7 mouse cellular contexts compared by ENCODE assay signal in the genomic region with DNA sequence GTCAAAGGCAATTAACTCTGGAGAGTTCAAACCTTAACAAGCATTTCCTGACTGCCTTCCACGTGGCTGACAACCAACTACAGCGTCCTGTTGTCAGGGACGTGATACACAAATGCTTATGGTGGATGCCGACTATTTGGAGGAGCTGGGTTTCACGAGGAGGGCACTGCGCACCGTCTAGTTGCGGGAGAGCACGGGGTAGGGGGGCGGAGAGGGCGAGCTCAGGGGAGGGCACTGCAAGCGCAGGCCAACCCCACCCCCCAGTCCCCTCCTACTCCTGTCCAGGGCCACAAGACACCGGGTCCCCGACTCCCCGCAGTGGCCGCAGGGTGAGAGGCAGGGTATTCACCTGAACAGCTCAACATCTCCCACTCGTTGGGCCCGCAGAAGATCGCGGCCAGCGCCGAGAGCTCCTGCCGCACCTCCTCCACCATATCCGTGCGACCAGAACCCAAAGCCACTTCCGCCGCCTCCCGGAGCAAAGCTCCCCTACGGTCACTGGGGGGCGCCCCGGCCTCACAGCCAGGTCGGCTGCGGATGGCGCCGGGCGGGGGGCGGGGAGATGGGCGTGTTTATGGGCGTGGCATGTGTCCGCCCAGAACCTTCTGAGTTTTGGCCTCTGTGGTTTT. TPM values are rescaled to one million over a fixed set of nuclear protein-coding genes. Genes with fewer than 3 reads are reported as not detected.
A peak's percentile ranks its signal among the peaks of the same experiment; 100 is the strongest.
DNase-seq lines count a peak whose midpoint lies in the region; ATAC-seq lines count a peak whose summit lies in the region.

A gene (minus strand): TSS at position 453 of the 629 bp plus-strand sequence.

- no peaks in the 10 kb centered on the region for H3K36me3 ChIP-seq in intestine, embryonic 15.5 days
- H3K36me3 ChIP-seq in midbrain, embryonic 10.5 days, result 0 out of 2 replicates have a peak, but pooled peaks cover 4% of the 10 kb centered on the region

- H3K4me2 ChIP-seq in intestine, embryonic 15.5 days (replicated peaks), result peak within 1 kb of the TSS; percentile 80

- ATAC-seq in intestine, embryonic 15.5 days, result peak; percentile 98

- no peaks in the 10 kb centered on the region for H3K9me3 ChIP-seq in intestine, embryonic 15.5 days
- H3K9me3 ChIP-seq in midbrain, embryonic 10.5 days (replicated peaks), result peaks cover 3% of the 10 kb centered on the region; the same call in 1 of the 2 replicates

- no peaks in the 10 kb centered on the region for H3K4me1 ChIP-seq in intestine, embryonic 15.5 days (replicated peaks)
- H3K4me1 ChIP-seq in midbrain, embryonic 10.5 days, result peaks cover 15% of the 10 kb centered on the region

- WGBS in intestine, embryonic 15.5 days, result under 1% methylated on average over 40 of the region's 40 CpGs
- WGBS in midbrain, embryonic 10.5 days, result under 1% methylated on average over 40 of the region's 40 CpGs

- peak within 1 kb of the TSS; percentile 71 for H3K9ac ChIP-seq in intestine, embryonic 15.5 days

- DNase-seq in adrenal gland, adult (ENCODE audit: inconsistent age in 2 of 2, low spot score in 1 of 2), result peak; percentile 93 to 98
- DNase-seq in embryo, embryonic 10.5 days (ENCODE audit: low spot score), result peak; percentile 94
- DNase-seq in gastrocnemius, postnatal 25 days, result peak; percentile 89
- DNase-seq in left cerebral cortex, postnatal 25 days (ENCODE audit: low spot score in 2 of 2), result peak; percentile 92 to 93
- peak; percentile 90 for DNase-seq in midbrain, embryonic 10.5 days (ENCODE audit: low spot score)
- DNase-seq in right cerebral cortex, postnatal 4 days, result peak; percentile 89

- H3K27ac ChIP-seq in intestine, embryonic 15.5 days, result peak within 1 kb of the TSS; percentile 78; the same call in 1 of the 2 replicates
- peak within 1 kb of the TSS; percentile 89 for H3K27ac ChIP-seq in midbrain, embryonic 10.5 days (replicated peaks)

- peak within 1 kb of the TSS; percentile 68 for H3K4me3 ChIP-seq in intestine, embryonic 15.5 days (replicated peaks)
- H3K4me3 ChIP-seq in midbrain, embryonic 10.5 days, result peak within 1 kb of the TSS; percentile 82

- intact Hi-C loops in left cerebral cortex, postnatal 25 days (cut with DNase I), result loop anchor here (2.0 to 10.0 kb wide), 3 partner anchors 93 to 331 kb away; a partner anchor contains a TSS

- no peaks in the 10 kb centered on the region for H3K27me3 ChIP-seq in intestine, embryonic 15.5 days (replicated peaks)
- no peaks in the 10 kb centered on the region for H3K27me3 ChIP-seq in midbrain, embryonic 10.5 days (ENCODE audit: low read depth, poor library complexity, severe bottlenecking)

RNA-seq across cellular contexts. Expression of the gene that starts here (rescaled TPM):
- total RNA-seq in gastrocnemius, postnatal 25 days (2021), result 1 to 10 TPM; 2.0 to 2.8 TPM
- 4.6 and 5.9 TPM in 2 replicates for polyA plus RNA-seq in intestine, embryonic 15.5 days (2015; fragmentation: Nextera tagmentation; extraction: Ambion mirVana)
- total RNA-seq in left cerebral cortex, postnatal 25 days (2021), result 10 to 100 TPM; 13.9 to 14.1 TPM
- 3.9 and 5.3 TPM in 2 replicates for polyA plus RNA-seq in midbrain, embryonic 10.5 days (2016; fragmentation: Nextera tagmentation; extraction: Ambion mirVana)

Comparison
In these comparisons a context has a peak if more than half of its experiments do, and no peak if none do; other contexts are left out.
1. Peak in every context shown above with its lines: DNase-seq, ATAC-seq, H3K4me3 ChIP-seq and H3K27ac ChIP-seq.